Mouse (Mus musculus) lung, adult 18-20 months (tissue): ENCODE measurements around the gene Sik3.
"Not testable (repeated sequence)": the region's sequence is repeated elsewhere in the genome, so short reads cannot be mapped to it uniquely, and the experiment has no call there.

Experiments
- DNase-seq, 2 experiments: peaks; one replicate each; pipeline ENCODE4 v3.0.0; 2022; ENCODE audit warnings: mixed read lengths in 2 of 2

Gene Sik3

DNA sequence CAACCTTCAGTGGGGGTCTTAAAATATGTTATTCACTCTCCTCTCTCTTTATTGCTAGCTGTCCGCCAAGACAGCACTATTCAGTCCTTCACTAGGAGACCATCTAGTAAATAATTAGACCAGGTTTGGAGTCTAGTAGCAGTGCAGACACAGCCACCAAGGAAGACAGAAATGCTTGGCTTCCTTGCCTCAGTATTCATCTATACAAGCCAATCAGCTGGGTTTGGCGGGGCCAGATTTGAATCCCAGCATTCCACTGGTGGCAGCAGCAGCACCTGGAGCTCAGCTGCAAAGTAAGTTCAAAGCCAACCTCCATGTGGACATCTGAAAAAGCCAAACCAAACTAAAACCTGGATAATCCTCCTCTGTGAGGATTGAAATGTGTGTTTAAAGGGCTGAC lies 47.6 kb downstream of the Sik3 start:
- no peak for DNase-seq

DNA sequence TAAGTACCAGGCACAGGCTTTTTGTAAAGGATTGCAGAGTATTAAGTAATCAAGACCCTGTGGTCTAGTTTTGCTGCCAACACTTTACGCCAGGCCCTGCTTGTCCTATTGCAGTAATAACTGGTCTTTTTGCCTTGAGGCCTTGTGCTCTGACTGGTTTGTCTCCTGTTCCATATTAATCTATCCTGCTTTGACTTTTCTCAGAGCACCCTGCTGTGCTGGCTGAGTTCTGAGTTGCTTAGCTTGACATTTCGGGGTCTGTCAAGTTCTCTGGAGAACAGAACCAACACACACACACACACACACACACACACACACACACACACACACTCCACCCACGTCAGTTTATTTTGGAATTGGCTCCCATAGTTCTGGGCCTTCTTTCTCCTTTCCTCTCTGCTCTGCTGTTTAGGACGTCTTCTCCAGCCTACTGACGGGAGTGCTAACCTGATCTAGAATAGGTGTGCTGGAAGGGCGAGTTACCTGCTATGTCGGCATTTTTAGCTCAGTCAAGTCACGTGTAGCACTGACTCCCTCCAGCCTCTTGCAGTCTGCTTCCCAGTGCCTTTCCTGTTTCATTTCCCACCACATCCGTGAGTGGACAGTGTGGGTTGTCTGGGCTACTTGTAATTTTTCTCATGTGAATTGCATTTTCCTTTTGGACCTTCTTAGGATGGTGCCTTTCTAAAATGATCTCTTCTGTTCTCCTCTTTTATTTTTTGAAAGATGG lies 49.2 kb downstream of the Sik3 start:
- peak; percentile 41 to 56 for DNase-seq

DNA sequence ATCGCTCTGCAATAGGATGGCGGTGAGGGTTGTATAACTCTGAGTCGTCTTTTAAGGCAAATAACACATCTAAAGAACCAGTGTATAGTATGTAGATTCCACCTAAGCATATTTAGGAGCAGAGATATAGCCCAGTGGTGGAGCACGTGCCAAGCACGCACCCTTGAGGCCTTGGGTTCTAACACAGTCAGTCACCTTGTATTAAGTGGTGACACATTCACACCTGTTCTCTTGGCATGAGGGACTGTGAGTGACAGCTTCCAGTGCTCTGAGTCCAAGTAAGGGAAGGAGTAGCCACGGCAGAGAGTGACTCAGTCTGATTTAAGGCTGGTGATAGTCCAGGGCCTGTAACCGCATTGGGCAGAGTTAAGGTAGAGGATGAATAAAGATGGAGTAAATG lies 51.7 kb downstream of the Sik3 start:
- DNase-seq: no peak

DNA sequence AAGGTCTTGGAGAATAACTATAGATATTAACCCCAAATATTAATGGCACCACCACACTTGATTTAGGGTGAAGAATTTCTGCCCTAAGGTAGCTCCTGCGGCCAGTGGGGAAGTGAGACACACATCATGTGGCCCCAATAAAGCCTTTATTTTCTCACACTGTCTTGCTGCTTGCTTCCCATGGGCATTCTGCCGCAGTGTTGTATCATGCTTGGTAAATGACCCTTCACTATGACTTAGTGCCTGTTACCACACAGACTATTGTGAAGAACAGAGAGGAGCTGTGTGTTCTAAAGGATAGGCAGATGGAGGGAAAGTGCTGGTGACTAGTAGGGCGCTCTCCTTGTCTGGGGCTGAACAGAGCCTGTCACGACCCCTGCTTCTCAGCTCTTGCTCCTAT lies 54.1 kb downstream of the Sik3 start:
- no peak for DNase-seq

DNA sequence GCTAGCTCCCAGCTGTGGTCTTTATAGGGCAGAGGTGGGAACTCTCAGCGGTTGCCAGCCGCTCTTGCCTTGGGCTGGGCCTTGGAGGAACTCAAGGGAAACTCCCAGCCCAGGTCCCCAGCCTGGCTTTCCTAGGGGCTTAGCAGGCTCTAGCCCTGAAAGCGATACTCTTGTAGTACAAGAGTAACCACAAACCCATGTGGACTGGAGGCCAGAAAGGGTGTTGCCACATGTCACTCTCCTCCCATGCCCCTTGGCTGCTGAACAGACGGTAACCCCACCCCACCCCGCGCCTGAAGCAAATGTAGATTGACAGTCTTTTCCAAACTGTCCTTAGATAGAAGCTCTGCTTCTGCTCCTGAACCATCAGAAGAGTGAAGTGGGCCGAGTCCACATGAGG lies 55.1 kb downstream of the Sik3 start:
- DNase-seq: peak; percentile 39 to 51

DNA sequence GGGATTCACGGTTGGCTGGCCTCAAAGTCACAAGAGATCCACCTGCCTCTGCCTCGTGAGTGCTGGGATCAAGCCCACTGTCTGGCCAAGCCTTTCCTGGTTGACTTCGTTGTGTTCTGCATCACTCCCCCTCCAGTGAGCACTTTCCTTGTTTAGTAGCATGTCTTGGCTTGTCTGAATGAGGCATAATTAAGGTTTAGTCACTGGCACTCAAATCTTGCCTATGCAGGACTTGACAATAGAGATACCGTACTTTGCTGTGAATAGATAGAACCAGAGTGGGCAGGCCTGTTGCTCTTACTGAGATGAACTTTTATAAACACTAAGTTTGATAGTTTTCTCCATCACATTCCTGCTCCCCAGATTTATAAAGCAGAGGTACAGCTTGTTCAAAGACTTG lies 56.4 kb downstream of the Sik3 start:
- no peak for DNase-seq

DNA sequence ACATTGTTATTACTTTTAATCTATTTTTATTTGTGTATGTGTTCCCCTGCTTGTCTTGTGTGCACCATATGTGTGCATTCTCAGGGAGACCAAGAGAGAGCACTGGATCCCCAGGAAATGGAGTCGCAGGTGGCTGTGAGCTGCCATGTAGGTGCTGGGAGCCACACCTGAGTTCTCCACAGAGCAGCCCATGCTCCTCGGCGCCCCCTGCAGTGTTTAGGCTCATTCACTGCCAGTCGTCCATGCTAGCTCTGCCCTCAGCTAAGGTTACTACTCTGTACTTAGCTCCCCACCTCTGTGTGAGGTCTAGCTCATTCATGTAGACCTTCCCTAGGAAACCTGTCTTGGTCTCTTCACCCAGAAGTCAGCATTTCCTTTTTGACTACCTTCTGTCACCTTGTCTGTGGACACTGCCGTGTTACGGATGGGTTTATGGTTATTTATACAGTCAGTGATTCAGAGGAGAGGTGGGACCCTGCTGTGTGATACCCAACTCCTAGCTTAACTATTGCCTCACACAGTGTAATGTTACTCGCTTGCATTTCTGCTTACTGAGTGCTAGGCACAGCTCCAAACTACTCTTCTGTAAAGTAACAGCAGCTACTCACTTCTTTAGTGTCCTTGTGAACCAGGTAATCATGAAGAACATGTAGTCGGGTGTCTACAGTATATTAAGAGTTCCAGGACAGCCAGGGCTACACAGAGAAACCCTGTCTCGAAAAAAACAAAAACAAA lies 59.6 kb downstream of the Sik3 start:
- no peak for DNase-seq

DNA sequence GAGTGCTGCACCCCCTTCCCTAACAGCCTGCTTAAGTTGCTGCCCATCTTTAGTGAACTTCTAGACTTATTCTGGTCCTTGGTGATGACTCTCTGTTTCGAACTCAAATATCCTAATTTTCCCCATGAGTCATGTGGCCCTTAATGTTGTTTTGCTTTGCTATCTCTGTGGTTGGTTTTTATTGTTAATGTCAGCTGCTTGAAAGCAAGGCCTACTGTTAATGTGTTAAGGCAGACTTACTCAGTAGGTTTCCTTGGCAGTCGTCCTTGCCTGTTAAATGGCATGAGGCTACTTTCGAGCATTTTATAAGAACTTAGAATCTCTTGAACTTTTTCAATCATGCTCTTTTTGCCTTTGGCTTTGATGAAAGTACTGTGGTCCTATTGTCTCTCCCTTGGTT lies 60.8 kb downstream of the Sik3 start:
- no peak for DNase-seq

DNA sequence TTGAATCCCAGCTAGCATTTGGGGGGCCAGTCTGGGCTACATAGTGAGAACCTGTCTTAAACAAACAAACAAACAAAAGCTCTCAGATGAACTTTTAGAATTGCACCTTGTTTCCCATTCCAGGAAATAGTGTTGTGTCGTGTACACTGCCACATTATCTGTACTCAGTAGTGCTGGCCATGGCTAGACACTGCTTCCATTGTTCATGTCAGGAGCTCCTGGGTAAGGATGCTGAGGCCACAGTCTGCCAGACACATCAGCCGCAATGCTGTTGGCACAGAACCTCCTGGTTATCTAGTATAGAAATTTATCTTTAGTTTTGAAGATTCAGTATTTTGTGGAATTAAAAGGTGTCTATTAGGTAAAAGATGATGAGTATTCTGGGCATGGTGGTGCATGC lies 63.0 kb downstream of the Sik3 start:
- no peak for DNase-seq

DNA sequence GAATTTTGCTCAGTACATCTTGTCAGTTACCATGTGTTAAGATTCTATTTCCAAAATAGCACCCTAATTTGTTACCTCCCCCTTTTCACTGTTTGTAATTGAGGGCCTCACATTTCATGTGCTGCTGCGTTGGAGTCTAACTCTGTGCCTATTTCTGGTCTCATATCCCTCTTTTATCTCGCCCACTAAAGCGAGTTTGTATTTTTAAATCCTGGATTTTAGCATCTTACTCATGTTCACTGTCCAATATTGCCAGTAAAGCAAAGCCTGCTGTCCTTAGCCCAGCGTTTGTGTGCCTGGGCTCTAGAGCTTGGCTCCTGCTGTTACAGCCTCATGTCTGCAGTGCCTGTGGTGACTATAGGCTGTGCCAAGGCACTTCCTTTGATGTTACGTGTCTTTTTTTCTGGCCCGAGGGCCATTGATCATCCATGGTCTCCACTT lies 69.8 kb downstream of the Sik3 start:
- DNase-seq: no peak

DNA sequence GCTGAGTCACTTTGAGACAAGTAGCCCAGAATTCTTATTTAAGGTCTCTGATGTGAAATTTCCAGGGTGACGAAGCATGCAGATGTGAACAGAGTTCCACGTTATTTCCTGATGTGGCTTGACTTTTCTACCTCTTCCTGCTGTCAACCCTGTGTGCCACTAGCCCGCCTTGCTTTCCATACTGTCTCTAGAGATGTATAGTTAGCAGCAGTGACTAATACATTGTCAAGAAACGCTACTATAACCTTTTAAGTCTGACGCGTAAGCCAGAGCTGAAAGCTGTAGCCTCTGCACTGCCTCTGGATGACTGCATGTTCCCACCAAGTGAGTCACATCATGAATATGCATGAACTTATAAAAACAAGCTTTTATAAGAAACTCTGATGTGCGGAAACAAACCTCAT lies 70.9 kb downstream of the Sik3 start:
- DNase-seq: no peak

DNA sequence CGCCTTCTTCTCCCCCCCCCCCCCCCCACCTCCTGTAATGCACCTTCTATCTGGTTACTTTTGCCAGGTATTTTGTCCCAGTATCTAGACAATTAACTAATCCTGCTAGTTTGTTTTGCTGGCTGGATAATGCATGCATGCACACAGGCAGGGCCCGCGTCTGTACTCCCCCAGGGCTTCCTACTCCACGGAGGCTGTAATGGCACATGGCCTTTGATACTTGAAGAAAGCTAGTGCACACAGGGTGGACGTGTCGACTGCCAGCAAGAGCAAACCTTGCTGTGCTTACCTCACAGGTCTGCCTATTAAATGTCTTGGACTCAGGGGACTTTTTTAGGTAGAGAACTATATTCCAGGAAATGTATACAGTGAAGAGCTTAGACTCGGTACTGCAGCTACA lies 73.3 kb downstream of the Sik3 start:
- no peak for DNase-seq

DNA sequence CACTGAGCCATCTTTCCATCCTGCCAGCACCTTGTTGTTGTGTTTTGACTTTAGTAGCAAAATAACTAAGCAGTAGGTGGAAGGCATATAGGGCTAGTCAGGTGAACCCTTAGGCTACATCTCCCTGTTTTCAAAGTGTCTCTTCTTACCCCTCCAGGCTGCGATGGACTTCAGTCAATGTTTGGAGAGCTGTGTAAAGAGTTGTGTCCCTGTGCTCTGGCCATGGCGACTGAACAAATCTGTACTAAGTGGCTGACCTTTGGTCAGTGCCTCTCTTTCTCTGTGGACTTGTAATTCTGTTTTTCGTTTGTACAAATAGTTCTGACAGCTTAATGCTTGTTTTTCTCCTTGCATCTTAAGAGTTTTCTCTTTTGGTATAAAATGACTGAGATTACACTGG lies 74.2 kb downstream of the Sik3 start:
- no peak for DNase-seq

DNA sequence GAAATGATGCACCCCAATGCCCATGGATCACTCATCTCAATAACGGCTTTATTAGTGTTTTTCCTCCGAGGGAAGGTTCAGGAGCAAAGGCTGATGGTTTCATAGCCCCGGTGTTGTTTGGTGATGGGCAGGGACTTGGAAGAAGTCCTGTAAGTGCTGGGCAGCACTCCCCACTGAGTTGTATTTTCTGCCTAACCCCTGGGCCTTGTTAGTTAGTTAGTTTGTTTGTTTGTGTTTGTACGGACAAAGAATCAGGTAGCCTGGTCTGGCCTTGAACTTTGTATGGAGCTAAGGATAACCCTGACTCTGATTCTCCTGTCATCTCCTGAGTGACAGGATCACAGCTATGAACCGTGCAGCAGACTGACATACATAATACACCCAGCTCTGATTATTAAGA lies 74.8 kb downstream of the Sik3 start:
- no peak for DNase-seq

DNA sequence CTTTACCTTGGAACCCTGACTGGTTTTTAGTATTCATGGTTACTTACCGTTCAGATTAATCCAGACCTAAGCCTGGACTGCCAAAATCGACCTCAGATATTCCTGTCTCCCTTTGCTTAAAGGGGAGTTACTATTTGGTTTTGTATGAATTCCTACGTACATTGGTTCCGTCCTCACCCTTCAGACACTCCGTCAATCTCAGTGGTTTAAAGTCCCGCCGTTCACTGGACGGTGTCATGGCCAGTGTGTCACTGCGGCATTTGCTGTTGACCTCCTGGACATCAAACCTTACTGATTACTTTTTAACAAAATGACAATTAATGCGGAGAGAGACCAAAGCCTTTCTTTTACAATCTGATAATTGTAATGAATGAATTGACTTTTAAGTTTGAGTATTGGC lies 76.1 kb downstream of the Sik3 start:
- DNase-seq: no peak

DNA sequence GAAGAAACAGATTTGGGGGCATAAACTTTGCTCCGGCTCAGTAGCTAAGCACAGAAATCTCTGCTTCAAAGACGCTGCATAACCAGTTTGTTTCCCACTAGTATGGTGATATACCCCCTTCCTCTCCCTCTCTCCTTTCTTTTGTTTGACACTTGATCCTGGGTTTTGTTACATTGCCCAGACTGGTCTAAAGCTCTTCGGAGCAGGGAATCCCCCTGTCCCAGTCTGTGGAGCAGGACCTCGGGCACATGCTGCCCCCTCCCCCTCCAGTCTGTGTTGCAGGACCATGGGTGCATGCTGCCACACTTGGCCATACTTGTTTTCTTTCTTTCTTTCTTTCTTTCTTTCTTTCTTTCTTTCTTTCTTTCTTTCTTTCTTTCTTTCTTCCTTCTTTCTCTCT lies 77.4 kb downstream of the Sik3 start:
- DNase-seq: no peak

DNA sequence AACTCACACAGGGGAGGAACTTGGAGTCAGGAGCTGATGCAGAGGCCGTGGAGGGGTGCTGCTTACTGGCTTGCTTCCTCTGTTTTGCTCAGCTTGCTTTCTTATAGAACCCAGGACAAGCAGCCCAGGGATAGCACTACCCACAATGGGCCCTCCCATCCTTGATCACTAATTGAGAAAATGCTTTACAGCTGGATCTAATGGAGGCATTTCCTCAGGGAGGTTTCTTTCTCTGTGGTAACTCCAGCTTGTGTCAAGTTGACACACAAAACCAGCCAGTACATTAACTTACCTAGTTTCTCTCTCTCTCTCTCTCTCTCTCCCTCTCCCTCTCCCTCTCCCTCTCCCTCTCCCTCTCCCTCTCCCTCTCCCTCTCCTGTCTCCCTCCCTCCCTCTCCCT lies 78.5 kb downstream of the Sik3 start:
- not testable (repeated sequence) for DNase-seq

DNA sequence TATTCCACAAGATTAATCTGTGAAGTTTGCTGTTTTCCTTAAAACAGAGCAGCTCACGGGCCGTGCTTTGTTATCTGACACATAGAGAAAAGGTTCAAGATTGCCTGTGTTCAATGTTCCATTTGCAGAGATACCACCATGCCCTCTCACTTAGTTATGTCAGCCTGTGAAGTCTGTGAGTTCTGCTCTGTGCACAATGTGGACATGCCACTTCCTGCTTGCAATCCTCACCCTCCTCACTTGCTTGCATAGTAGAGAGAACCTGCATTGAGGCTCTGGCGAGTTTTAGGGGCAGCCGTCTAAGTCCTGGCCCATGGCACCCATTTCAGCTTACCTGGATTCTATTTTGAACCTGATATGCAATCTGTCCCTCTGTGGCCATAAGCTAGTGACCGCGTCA lies 80.0 kb downstream of the Sik3 start:
- no peak for DNase-seq

DNA sequence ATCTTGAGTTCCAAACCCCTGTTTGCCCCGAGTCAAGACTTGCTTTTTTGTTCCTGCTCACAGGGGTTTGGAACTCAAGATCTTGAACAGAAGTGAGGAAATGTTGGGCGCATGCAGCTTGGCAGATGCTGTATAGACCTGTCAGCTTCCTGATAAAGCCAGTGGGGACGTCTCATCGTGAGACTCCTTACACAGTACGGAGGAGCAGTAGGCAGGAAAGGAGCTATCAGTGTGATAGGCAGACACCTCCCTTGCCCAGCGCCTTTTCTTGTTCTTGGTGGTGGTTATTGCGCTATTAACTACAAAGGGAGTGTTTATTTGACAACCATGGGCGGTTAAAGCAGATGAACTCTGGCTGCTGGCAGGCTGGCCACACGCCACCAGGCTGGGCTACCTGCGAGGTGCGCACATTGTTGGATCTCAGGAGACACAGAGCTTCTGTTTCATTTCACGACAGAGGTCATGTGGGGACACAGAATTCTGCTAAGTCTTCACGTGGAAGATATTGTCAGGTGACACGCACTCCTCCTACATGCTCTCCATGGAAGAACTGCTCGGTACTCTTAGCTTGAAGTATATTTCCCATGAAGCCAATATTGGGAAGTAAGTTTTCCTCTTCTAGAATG lies 85.9 kb downstream of the Sik3 start:
- DNase-seq: no peak

DNA sequence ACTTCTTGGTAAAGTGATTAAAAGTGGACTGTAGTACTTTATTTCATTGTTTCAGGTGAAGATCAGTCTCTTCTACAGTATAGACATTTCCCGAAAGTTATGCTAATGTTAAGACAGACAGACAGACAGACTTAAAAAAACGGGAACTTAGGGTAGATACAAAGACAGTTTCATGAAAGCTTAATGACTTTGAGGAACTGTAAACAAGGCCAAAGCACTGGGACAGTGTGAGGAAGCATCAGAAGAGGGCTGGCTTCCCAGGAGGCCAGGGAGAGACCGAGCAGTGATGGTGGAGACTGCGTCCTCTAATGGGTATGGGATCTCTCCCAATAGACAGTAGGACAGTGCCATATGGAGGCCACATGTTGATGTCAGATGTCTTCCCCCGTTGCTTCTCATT lies 86.5 kb downstream of the Sik3 start:
- no peak for DNase-seq

DNA sequence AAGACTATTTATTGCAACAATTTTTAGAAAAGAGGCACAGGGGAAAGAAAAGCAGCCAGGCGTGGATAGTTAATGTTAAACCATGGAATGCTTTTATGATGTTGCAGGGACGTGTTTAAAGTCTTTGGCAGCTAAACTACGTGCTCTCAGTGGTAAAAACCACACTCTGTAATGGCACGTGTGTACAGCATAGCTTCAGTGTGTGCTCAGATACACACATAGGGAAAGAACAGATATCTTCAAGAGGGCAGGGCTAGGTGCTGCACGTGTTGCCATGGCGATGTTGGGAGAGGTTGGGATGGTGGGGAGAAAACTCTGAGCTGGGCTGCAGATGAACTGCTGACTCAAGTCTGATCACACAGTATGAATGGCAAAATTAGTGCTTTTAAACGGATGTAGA lies 90.5 kb downstream of the Sik3 start:
- no peak for DNase-seq

DNA sequence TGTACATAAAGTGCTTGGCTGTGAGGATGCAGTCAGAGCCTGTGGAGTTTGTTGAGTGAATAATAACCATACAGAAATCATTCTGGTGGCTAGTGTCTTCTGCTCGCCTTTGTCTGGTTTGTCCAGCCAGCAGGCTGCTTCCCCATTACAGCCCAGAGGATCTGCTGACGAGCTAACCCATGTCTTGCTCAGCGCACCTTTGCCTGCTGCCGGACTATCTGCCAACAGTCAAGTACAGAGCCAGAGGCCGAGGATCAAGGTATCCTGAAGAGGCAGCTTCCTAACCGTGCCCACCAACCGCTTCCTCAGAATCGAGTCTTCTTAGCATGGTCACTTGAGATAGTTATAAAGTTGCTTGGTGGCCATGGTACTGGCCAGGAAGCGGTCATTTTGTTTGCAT lies 93.5 kb downstream of the Sik3 start:
- no peak for DNase-seq

DNA sequence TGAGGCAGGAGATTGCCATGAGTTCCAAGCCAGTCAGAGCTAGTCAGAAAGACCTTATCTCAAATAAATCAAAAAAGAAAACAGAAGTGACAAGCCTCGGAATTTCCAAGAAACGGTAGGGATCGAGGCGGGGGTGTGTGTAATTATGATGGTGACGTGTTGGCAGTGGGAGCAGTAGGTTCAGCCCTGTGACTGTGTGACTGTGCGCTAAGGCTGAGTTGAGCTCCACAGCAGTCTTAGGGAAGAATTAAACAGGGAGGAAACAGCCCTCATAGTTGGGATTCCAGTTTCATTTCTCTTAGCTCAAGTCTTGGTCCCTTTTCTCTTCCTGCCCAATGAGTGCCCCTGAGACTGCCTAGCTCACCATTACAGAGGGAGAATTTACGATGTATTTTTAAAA lies 98.0 kb downstream of the Sik3 start:
- peak; percentile 43 to 44 for DNase-seq

DNA sequence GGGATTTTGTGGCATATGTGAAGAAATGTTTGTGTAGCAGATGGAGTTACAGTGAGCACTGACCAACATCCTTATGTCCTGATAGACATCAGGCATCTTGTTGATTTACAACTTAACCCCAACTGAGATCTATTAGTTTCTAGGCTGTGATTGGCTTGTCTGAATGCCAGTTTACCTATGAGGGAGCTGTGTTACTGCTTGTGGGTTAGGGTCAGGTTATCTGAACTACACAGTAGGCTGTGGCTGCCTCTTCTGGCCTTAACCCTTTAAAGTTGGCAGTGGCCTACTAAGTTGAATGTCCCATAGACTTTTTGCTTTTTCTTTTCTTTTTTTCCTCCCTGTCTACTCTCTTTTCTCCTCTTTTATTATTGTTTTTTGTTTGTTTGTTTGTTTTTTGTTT lies 98.7 kb downstream of the Sik3 start:
- DNase-seq: no peak
